Mouse (Mus musculus) adrenal gland, postnatal 14 days (tissue): ENCODE results near the gene Dnah2. TPM values are rescaled to one million over a fixed set of nuclear protein-coding genes. Genes with fewer than 3 reads are reported as not detected.

Source experiments
- DNase-seq: peaks from one replicate; pipeline ENCODE4 v3.0.0; 2021; ENCODE audit warnings: mixed read lengths
- total RNA-seq: library from RNA; stranded (reverse); gene quantifications from 2 replicates; pipeline ENCODE4 v1.2.3, GENCODE M21; 2021

Dnah2 gene
- total RNA-seq, 1 experiment from 2014 or later: 0.22 TPM

DNA sequence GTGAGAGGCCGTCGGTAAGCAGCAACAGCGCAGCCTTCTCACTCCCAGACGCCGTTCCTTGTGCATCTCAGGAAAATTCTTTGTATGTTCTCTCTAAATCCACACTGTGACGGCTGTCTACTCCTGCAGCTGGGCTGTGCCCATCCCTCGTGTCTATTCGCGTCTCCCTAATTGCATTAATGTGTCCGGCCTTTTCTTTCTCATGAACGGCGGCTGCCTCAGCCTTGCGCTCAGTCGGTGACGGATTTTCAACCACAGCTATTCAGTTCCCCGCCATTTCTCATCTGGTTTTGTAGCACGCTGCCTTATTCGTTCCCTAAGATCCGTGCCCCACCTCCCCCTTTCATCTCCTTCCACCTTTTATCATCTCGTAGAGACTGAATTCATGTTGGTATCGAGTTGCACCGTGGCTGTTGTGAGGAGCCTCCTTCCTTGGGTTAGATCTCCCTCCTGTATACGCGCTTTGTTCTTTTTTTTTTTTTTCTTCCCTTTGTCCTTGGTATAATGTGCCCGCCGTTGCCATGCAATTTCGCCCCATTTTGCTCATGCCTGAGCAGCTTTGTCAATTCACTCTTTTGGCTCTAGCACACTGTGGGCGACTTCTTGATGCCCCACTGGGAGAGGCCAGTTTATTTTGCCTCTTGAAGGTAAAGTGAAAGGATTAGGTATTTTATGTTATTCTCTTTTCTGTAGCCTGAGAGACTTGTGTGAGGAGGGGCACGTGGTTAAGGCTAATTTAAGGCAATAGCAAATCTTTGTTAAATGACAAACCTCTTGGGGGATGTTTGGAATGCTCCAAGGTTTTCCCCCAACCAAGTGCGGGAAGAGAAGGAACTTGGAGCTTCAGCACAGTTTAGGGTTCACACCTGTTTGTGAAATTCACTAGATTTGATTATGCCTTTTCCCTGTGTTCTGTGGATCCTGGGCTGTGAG is 21.5 kb downstream of the Dnah2 start:
- no peak for DNase-seq

DNA sequence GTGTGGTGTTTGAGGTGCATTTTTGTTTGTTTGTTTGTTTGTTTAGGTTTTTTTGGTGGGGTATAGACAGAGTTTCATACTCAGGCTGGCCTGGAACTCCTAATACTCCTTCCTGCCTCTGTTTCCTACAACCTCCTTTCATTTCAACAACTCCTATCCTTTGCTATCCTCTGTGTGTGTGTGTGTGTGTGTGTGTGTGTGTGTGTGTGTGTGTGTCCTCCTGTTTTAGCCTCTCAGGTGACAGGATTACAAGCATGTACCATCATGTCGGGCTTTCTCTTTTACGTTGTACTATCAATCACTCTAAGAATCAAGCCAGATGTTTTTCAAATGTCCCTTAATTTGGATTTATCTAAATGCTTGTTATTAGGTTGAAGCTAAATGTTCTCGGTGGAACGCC is 22.3 kb downstream of the Dnah2 start:
- DNase-seq: no peak

DNA sequence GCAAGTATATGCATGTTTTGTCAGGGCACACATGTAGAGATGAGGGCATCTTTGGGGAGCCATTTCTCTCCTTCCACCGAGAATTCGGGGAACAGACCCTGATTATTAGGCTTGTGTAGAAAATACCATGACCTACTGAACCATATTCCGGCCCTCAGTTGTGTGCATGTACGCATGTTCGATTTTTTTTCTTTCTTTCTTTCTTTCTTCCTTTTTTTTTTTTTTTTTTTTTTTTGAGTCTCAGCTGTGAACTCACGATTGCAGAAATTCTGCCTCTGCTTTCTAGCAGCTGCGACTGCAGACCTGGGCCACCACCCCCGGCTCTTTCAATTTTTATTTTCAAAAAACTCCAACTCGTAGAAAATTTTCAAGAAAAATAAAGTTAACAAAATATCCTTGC is 23.2 kb downstream of the Dnah2 start:
- no peak for DNase-seq

DNA sequence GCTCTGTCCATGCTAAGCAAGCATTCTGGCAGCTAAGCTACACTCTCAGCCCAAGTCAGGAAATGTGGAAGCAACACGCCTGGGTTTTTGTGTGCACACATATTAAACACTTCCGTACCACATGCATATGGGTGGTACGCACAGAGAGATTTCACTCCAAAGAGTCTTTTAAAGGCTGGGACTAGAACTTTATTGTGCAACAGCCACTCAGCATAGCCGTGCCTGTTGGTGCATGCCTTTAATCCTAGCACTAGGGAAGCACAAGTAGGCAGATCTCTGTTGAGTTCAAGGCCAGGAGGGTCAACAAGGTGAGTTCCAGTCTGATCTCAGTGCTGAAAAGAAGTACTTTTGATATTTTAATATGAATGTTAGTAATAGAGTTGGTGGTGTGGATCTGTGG is 25.3 kb downstream of the Dnah2 start:
- DNase-seq: no peak

DNA sequence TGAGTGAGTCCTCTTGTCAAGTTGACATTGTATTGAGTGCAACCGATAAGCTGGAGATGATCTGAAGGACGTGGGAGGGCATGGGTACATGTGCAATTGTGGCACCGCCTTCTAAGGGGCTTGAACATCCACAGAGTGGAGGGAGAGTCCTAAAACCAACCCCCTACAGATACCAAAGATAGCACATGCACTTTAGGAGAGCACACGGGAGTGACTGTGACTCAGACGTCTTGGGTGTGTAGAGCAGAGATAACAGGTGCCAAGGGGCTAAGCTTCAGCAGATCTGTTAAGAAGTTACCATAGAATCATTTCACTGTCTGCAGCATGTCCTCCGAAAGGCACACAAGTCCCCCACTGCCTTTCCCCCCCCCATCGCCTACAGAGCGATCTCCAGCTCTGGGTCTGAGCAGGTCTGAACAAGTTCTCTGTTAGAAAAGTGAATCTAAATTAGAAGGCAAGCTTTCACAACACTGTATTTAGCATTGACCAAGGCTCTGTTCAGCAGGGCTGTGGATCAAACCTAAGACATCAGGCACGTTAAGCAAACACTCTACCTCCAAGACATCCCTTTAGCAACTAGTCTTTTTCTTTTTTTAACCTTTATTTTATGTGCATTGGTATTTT is 27.3 kb downstream of the Dnah2 start:
- no peak for DNase-seq

DNA sequence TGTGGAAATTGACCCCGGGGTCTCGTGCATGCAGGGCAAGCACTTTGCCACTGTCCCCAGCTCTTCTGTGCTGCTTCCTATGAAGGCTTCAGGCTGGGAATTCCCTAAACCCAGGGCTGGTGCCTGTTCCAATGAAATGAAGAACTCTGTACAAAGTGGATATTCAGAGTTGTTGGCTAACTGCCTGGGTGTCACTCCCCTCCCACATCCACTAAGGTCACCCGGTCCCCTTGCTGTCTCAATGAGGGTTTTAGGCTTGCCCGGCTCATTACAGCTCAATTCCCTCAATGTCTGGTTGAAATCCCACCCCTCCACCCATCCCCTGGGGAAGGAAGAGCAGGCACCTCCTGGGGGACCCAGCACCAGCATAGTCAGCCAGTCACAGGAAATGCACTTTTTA is 28.9 kb downstream of the Dnah2 start:
- no peak for DNase-seq

DNA sequence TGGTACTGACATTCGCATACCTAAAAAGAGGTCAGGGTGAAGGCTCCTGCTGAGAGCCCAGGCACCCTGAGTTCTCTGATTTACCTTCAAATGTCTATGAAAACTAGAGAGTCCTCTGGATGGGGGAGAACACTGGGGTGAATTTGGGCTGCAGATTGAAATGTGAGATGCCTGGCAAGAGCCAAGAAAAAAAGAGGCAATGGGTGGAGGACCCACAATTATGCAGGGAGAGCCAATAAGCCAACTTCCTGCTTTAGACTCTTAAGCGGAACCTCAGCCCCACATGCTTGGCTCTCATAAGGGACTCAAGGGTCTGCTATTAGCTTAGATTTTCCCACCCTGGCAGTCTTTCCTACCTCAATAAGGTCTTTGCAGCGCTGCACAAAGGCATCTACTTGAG is 32.2 kb downstream of the Dnah2 start:
- DNase-seq: no peak

DNA sequence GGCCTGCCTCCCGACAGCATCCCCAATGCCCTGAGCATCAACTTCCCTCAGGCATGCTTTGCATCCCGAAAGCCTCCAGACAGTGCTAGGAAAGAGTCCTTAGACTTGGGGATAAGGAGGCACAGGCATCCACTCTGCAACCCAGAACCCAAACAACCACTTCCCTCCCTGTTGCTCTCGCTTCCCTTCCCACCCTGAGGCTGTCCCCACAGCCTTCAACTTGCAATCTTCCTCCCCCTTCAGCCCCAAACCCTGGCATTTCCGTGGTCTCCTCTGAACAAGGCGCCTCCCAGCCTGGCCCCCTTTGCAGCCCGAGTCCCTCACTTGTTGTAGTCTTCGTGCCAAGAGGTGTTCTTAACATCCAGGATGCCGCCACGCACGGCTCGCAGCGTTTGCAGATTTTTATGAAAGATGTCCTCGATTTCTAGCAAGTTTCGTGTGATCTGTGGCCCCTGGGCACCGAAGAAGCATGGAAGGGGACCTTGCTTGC is 32.7 kb downstream of the Dnah2 start:
- DNase-seq: no peak

DNA sequence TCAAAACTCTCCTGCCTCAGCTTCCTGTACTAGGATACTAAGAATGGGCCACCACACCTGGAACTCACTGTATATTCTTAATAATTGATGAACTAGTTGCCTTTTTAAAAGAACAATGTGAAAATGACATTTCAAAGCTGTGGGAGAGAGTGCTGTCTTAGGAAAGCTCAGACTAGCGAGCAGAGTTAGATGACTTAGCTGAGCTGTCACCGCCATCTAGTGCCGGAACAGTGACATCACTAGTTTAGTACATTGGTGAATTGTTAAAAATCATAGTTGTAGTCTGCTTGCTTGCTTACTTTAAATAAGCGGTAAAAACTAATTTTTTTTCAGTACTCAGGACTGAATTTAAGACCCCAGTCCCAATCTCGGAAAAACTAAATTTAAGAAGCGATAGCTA is 35.1 kb downstream of the Dnah2 start:
- DNase-seq: peak; percentile 79

DNA sequence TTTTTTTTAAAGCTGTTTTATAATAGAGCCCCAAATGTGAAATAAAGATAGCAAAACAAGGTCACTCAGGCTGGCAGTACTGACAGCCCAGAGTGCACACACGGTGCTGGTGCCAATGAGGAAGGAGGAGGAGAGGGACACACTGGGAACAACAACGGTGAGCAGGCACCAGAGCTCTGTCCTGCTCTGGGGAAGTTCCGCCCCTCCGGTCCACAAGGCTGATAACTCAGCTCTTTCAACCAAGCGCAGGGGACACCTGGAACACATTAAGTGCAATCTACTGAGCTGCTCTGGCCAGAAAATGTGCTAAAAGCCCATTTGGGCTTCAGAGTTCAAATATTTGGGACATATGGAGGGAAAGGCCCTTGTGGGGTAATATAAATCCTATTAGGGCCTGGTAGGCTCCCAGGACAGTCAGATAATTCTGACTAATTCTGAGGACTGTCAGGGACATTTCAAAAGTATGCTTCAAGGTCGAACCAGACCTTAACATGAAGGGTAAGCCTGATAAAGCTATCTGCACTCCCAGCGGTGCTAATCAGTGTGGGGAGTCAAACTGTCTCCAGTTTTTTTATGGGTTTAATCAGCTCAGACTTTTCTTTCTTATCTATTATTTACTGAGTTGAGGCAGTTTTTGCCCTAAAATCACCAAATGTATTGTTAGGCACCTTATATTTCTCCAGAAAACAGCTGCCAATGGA is 38.0 kb downstream of the Dnah2 start:
- peak; percentile 34 for DNase-seq

DNA sequence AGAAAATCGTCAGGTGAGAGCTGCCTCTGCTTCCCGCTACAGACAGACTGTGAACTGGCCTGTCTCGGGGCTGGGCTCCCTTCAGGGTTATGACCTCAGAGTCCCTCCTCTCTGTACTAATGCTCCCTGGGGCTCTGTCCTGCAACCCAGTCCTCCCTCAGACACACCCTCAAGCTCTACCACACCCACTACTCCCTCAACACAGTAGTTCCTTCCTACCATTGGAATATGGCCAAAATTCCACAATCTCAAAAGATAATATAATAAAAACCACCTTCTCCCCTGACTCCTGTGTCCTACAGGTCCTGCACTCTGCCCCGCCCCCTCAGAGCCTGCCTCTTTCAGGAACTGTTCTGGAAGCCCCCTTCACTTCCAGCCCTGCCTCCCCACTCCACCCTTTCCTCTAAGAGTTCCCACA is 45.0 kb downstream of the Dnah2 start:
- no peak for DNase-seq

DNA sequence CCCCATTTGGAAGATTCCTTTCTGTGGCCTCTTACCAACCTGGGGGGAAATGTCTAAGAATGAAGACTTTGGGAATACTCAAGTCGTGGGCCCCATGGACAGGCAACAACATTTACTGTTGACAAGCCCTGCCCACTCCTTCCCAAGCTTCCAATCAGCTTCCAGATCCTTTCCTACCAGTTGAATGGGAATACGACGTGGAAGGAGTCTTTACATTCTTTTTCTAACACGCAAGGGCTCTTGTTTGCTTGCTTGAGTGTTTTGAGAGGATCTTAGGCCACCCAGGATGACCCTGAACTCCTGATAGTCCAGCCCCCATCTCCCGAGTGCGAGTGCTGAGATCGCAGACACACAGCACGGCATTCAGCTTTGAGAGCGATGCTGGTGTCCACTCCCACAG is 47.4 kb downstream of the Dnah2 start:
- no peak for DNase-seq

DNA sequence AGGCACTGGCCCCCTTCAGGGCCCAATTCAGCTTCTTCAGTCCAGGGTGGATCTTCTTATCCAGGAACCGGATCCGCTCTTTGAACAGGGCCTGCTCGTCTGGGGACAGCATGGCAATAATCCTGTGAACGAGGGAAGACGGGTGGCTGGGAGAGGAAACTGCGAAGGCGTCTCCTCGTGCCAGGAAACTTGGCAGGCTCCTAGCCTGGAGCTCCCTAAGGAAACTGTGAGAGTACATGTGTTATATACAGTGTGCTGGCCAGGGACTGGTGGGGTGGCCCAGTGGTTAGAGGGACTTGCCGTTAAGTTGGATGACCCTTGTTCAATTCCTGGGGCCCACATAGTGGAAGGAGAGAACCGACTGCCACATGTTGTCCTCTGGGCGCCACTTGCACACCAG is 49.8 kb downstream of the Dnah2 start:
- DNase-seq: no peak

DNA sequence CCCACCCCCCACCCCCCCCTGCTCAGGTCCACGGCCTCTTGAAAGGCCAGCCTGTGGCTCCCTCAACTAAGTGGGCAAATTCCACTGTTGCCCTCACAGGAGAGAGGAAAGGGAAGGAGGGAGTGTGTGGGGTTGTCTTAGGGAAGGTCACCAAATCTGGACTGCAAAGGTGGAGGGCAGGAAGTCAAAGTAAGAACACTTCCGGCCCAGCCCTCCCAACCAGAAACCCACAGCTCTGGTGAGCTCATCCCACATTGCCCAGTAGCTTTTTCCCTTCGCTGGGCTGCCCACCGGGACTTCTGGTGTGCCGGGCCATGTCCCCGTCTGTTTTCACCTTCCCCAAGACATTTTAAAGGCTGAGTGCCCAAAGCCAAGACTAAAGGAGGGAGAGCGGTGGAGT is 57.2 kb downstream of the Dnah2 start:
- no peak for DNase-seq

DNA sequence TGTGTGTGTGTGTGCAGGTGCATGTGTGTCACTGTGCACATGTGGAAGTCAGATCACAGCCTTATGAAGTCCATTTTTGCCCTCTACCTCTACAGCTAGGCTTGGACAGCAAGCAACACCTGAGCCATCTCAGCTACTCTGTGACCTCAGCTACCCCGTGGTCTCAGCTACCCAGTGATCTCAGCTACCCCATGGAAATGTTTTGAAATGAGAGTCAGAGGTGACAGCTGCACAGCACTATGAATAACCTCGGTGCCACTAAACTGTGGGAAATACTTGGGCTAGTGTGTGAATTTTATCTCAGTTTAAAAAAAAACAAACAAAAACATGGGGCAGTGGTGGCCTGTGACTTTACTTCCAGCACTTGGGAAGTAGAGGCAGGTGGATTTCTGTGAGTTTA is 58.0 kb downstream of the Dnah2 start:
- no peak for DNase-seq

DNA sequence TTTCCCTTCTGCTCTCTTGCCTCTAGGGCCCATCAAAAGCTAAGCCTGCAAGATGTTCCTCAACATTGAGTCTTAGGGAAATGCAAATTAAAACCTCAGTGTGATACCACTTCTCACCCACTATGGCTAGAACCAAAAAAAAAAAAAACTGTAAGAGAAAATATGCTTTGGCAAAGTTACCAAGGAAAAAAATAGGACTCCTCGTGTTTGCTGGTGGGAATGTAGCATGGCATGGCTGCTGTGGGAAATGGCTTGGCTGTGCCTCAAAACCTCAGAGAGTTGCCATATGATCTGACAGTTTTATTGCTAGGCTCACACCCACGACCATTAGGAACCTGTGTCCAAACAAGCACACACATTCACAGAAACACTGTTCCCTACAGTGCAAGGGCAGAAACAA is 61.4 kb downstream of the Dnah2 start:
- no peak for DNase-seq

DNA sequence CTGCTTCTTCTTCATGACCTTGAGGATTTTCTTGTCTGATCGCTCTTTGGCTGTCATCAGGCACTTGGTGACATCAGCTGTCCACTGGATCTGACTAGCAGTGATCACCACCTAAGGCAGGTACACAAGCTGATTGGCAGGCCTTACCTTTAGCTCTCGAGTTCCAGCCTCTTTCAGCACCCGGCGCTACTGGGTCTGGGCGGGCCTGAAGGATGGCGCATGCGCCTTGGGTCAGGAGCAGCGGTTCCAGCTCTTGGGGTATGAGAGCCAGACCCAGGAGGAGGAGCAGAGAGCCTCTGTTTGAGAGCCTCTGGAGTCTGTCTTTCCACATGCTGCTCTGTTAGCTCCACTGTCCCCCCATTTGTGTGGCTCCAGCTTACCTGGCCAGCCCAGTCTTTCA is 71.3 kb downstream of the Dnah2 start:
- DNase-seq: no peak

DNA sequence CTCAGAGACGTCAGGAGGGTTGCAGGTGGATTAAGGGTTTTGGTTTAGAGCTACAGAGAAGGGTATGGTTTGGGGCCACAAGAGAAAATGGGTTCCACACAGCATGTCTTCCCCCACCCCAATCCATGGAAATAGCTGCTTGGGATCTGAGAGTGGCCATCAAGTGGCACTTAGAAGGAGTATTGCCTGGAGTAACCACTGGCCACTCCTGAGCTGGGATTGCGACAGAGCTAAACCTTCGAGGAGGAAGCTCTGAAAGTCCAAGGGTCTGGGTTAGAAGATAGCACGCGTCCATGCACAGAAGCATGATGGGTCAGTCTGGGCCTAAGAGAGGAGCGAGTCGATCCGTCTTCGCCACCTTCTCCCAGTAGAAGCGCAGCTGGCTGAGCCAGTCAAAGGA is 72.1 kb downstream of the Dnah2 start:
- DNase-seq: no peak

DNA sequence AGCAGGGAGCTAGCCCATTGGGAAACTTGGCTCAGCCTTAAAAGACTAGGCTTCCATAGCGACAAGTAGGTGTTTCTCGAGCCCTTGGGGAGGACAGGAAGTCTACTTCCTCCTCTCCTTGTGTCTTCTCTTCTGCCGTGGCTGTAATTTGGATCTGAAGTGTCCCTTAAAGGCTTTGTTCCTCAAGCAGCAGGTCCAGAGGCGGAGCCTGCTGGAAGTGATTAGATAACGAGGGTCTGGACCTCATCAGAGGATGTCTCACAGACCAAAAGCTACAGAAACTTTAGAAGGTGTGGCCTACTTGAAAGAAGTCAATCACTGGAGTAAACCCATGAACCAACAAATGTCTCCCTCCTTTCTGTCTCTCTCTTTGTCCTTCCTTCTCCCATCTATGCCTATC is 74.2 kb downstream of the Dnah2 start:
- DNase-seq: no peak

DNA sequence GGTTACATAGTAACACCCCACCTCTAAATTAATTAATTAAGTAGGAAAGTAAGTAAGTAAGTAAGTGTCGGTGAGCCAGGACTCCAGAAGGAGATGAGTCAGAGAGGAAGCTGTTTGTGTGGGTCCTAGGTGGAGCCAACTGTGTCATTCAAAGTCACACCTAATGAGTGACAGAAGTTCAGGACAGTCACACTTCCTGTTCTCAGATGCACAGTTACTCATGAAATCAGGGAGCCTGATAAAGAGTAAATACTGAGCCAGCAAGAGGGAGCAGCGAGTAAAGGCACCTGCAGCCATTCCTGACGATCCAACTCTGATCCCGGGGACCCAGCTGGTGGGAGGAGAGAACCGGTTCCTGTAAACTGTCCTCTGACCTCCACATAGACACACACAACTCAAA is 76.2 kb downstream of the Dnah2 start:
- DNase-seq: no peak

DNA sequence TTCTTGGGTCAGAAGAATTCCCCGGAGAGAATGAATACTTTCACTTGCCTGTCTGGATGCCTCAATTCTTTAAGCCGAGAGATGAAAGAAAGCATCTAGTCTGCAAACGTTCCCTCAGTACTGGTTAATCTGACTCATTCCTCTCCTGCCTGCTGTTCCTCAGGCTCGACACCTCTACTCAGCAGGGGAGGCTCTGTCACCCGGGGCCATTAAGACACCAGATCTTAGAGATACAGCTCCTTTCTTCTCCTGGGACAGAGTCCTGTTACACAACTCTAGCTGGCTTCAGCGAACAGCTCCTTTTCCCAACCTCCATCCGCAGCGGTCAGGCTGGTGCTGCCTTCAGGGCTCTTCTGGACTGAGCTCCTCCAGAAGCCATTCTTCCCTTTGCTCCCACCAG is 77.4 kb downstream of the Dnah2 start:
- peak; percentile 27 for DNase-seq

DNA sequence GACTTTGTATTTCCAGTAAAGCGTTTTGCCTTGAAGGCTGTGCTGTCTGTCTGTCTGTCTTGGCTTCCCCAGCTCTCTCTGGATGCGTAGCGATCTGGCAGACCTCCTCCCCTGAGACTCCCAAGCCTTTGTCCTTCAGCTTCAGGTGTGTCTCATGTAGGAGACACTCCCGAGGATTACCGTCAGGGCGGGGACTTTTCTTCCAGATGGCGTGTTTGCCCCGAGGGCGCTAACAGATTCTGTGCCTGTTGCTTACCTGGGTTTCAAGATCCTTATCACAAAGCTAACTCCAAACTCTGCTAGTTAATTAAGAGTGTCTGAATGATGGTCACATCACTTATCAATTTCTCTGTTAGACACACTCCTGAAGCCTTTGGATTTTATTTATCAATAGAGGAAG is 79.6 kb downstream of the Dnah2 start:
- DNase-seq: no peak

DNA sequence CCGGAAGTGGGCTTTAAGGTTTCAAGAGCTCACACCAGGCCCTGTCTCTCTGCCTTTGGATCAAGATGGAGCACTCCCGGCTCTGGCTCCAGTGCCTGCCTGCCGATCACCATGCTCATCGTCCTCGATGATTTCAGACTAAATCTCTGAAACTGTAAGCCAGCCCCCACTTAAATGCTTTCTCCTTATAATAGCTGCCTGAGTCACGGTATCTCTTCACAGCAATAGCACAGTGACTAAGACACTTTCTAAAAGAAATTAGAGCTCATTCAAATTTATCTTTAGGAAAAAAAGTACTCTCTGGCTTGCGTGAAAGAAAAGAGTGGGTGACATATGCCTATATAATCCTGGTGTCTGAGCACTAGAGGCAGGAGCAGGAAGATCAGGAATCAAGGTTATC is 84.9 kb downstream of the Dnah2 start:
- DNase-seq: no peak
